Mouse (Mus musculus) hindbrain, postnatal 0 days (tissue): ENCODE data around the gene Mxra7. TPM values are rescaled to one million over a fixed set of nuclear protein-coding genes. Genes with fewer than 3 reads are reported as not detected.

Experiments
- ATAC-seq: fragments of 200-750 bp; cut with Nextera tagmentation; 2 replicates; pipeline ENCODE4 v1.8.0; 2017; ENCODE audit warnings: mild to moderate bottlenecking, moderate TSS enrichment, moderate library complexity
- DNase-seq: peaks from one replicate; pipeline ENCODE4 v3.0.0-alpha.2; 2015; ENCODE audit warnings: low spot score
- H3K27ac ChIP-seq: fragments of 300-500 bp; sonication (generic); 2 replicates; pipeline ENCODE4 v1.5.1; 2014; ENCODE audit warnings: mild to moderate bottlenecking
- H3K27me3 ChIP-seq: fragments of 300-500 bp; sonication (generic); 2 replicates; pipeline ENCODE4 v1.6.1; 2014; ENCODE audit warnings: low read length, mixed read lengths; ENCODE audit not compliant: insufficient read depth
- H3K36me3 ChIP-seq: fragments of 300-500 bp; sonication (generic); 2 replicates; pipeline ENCODE4 v1.6.1; 2014; ENCODE audit warnings: low read length, mixed read lengths; ENCODE audit not compliant: insufficient read depth
- H3K4me1 ChIP-seq: fragments of 300-500 bp; sonication (generic); 2 replicates; pipeline ENCODE4 v1.6.1; 2014; ENCODE audit warnings: antibody characterized with exemption, low read length, mixed read lengths; ENCODE audit not compliant: insufficient read depth
- H3K4me2 ChIP-seq: fragments of 300-500 bp; sonication (generic); 2 replicates; pipeline ENCODE4 v1.6.1; 2014; ENCODE audit warnings: low read depth, mild to moderate bottlenecking, low read length, moderate library complexity, mixed read lengths
- H3K4me3 ChIP-seq: fragments of 300-500 bp; sonication (generic); 2 replicates; pipeline ENCODE4 v1.5.1; 2014; ENCODE audit warnings: low read length
- H3K9ac ChIP-seq: fragments of 300-500 bp; sonication (generic); replicated peaks from 2 replicates; pipeline ENCODE4 v1.6.1; 2014; ENCODE audit warnings: mild to moderate bottlenecking, low read length, moderate library complexity, mixed read lengths
- H3K9me3 ChIP-seq: fragments of 300-500 bp; sonication (generic); 2 replicates; pipeline ENCODE4 v1.6.1; 2016; ENCODE audit warnings: low read length, mixed read lengths
- CTCF ChIP-seq: IDR thresholded peaks from 2 replicates; pipeline ENCODE4 v1.5.1; 2016; ENCODE audit warnings: antibody characterized with exemption, control low read depth, low read depth
- WGBS: fragments of 180-500 bp; shearing (Covaris S2); extraction: QIAGEN DNeasy Blood & Tissue Kit; methylation state at CpG from one replicate; pipeline ENCODE4 v1.1.7; 2014; 5-methylcytosine and 5-hydroxymethylcytosine counted together
- polyA plus RNA-seq: library from polyadenylated mRNA; unstranded; fragments of >200 nt; fragmentation: Nextera tagmentation; extraction: Ambion mirVana; gene quantifications from 2 replicates; pipeline ENCODE4 v1.2.1, GENCODE M21; 2015
- total RNA-seq: library from RNA; depleted of rRNA; stranded (reverse); fragments of >200 nt; gene quantifications from 2 replicates; pipeline ENCODE4 v1.2.3, GENCODE M21; 2014

The Mxra7 gene
- total and polyA plus RNA-seq, 2 experiments from 2014 or later: 36.6 to 50.2 TPM

GRCm38 (mm10) chr11:116839601-116840000, 11.8 kb upstream of the Mxra7 start:
- no peak for TF ChIP-seq CTCF
- Histone ChIP-seq H3K4me3 (no peak overlapping the region), H3K27ac (no peak overlapping the region), H3K4me2 (no peak overlapping the region), H3K9me3 (no peaks in the 10 kb centered on the region), H3K9ac (no peak overlapping the region), H3K4me1 (peaks cover 8% of the 10 kb centered on the region), H3K27me3 (no peaks in the 10 kb centered on the region), H3K36me3 (peaks cover 55% of the 10 kb centered on the region)
- WGBS: 68% methylated on average over 7 of the region's 7 CpGs
- no peak for ATAC-seq
- DNase-seq: no peak

GRCm38 (mm10) chr11:116838936-116839335, 11.1 kb upstream of the Mxra7 start:
- Histone ChIP-seq H3K4me1 (peaks cover 8% of the 10 kb centered on the region), H3K27ac (no peak overlapping the region), H3K4me3 (no peak overlapping the region), H3K9me3 (no peaks in the 10 kb centered on the region), H3K4me2 (no peak overlapping the region), H3K36me3 (peaks cover 61% of the 10 kb centered on the region), H3K9ac (no peak overlapping the region), H3K27me3 (no peaks in the 10 kb centered on the region)
- WGBS: 89% methylated on average over 14 of the region's 14 CpGs
- DNase-seq: no peak
- no peak for ATAC-seq
- TF ChIP-seq CTCF: no peak

- peaks cover 69% of the 10 kb centered on the region for H3K36me3 ChIP-seq
- H3K9ac ChIP-seq: no peak overlapping the region
- H3K27ac ChIP-seq: no peak overlapping the region
- DNase-seq (no peak), ATAC-seq (no peak)
- H3K27me3 ChIP-seq: no peaks in the 10 kb centered on the region
- 91% methylated on average over 10 of the region's 10 CpGs for WGBS
- H3K4me2 ChIP-seq: no peak overlapping the region
- peak; percentile 29; the same call in 1 of the 2 replicates for TF ChIP-seq CTCF
- no peaks in the 10 kb centered on the region for H3K9me3 ChIP-seq
- peaks cover 10% of the 10 kb centered on the region for H3K4me1 ChIP-seq
- no peak overlapping the region for H3K4me3 ChIP-seq
Observed at GRCm38 (mm10) chr11:116837441-116837840, 9.6 kb upstream of the Mxra7 start.

GRCm38 (mm10) chr11:116836283-116836682, 8.4 kb upstream of the Mxra7 start:
- no peaks in the 10 kb centered on the region for H3K27me3 ChIP-seq
- no peak overlapping the region for H3K4me2 ChIP-seq
- no peak overlapping the region for H3K9ac ChIP-seq
- no peaks in the 10 kb centered on the region for H3K9me3 ChIP-seq
- H3K4me3 ChIP-seq: no peak overlapping the region
- ATAC-seq (no peak), DNase-seq (no peak)
- 93% methylated on average over 4 of the region's 4 CpGs for WGBS
- peaks cover 69% of the 10 kb centered on the region for H3K36me3 ChIP-seq
- no peak overlapping the region for H3K27ac ChIP-seq
- peaks cover 8% of the 10 kb centered on the region for H3K4me1 ChIP-seq
- TF ChIP-seq CTCF: no peak

- WGBS: 98% methylated on average over 1 of the region's 1 CpGs
- DNase-seq (no peak), ATAC-seq (no peak)
- Histone ChIP-seq H3K4me1 (peaks cover 6% of the 10 kb centered on the region; the same call in 1 of the 2 replicates), H3K27ac (no peak overlapping the region), H3K4me3 (no peak overlapping the region), H3K9me3 (no peaks in the 10 kb centered on the region), H3K36me3 (peaks cover 63% of the 10 kb centered on the region), H3K4me2 (no peak overlapping the region), H3K9ac (no peak overlapping the region), H3K27me3 (no peaks in the 10 kb centered on the region)
- TF ChIP-seq CTCF: no peak
Observed at GRCm38 (mm10) chr11:116834954-116835353, 7.1 kb upstream of the Mxra7 start.

- no peak overlapping the region for H3K9ac ChIP-seq
- H3K9me3 ChIP-seq: no peaks in the 10 kb centered on the region
- ATAC-seq (no peak), DNase-seq (no peak)
- no peak for TF ChIP-seq CTCF
- no peak overlapping the region for H3K4me2 ChIP-seq
- 35% methylated on average over 3 of the region's 4 CpGs for WGBS
- no peaks in the 10 kb centered on the region for H3K27me3 ChIP-seq
- H3K36me3 ChIP-seq: peaks cover 37% of the 10 kb centered on the region
- H3K4me1 ChIP-seq: peaks cover 11% of the 10 kb centered on the region
- H3K27ac ChIP-seq: no peak overlapping the region
- H3K4me3 ChIP-seq: no peak overlapping the region
Observed at GRCm38 (mm10) chr11:116832172-116832685, 4.4 kb upstream of the Mxra7 start.

- TF ChIP-seq CTCF: no peak
- peak; percentile 33 for ATAC-seq
- peak; percentile 57 for DNase-seq
- 10% methylated on average over 17 of the region's 17 CpGs for WGBS
- Histone ChIP-seq H3K4me3 (peak overlapping the region; percentile 68), H3K4me2 (peak overlapping the region; percentile 80), H3K4me1 (peaks cover 16% of the 10 kb centered on the region), H3K9me3 (no peaks in the 10 kb centered on the region), H3K9ac (peak overlapping the region; percentile 69), H3K27me3 (no peaks in the 10 kb centered on the region), H3K36me3 (no peaks in the 10 kb centered on the region), H3K27ac (peak overlapping the region; percentile 76; the same call in 1 of the 2 replicates)
Observed at GRCm38 (mm10) chr11:116826550-116827504, 1.0 kb downstream of the Mxra7 start.
